Mouse (Mus musculus) lung, embryonic 15.5 days (tissue): ENCODE measurements around the gene Alas2. TPM values are rescaled to one million over a fixed set of nuclear protein-coding genes. Genes with fewer than 3 reads are reported as not detected.

Experiments
- ATAC-seq: fragments of 200-750 bp; cut with Nextera tagmentation; 2 replicates; pipeline ENCODE4 v1.8.0; 2017; ENCODE audit warnings: moderate number of reproducible peaks, borderline replicate concordance; ENCODE audit not compliant: low FRiP score, low TSS enrichment; ENCODE audit errors: extremely low read depth
- H3K27ac ChIP-seq: fragments of 300-500 bp; sonication (generic); 2 replicates; pipeline ENCODE4 v1.5.1; 2015; ENCODE audit warnings: moderate library complexity, mild to moderate bottlenecking, inconsistent platforms
- H3K27me3 ChIP-seq: fragments of 300-500 bp; sonication (generic); 2 replicates; pipeline ENCODE4 v1.6.1; 2015; ENCODE audit warnings: inconsistent platforms
- H3K36me3 ChIP-seq: fragments of 300-500 bp; sonication (generic); 2 replicates; pipeline ENCODE4 v1.6.1; 2015; ENCODE audit warnings: inconsistent platforms
- H3K4me1 ChIP-seq: fragments of 300-500 bp; sonication (generic); 2 replicates; pipeline ENCODE4 v1.6.1; 2015; ENCODE audit warnings: inconsistent platforms
- H3K4me2 ChIP-seq: fragments of 300-500 bp; sonication (generic); 2 replicates; pipeline ENCODE4 v1.6.1; 2015; ENCODE audit warnings: inconsistent platforms, mild to moderate bottlenecking, moderate library complexity
- H3K4me3 ChIP-seq: fragments of 300-500 bp; sonication (generic); 2 replicates; pipeline ENCODE4 v1.5.1; 2015; ENCODE audit warnings: mild to moderate bottlenecking, inconsistent platforms
- H3K9ac ChIP-seq: fragments of 300-500 bp; sonication (generic); 2 replicates; pipeline ENCODE4 v1.6.1; 2015; ENCODE audit warnings: inconsistent platforms
- H3K9me3 ChIP-seq: fragments of 300-500 bp; sonication (generic); 2 replicates; pipeline ENCODE4 v1.6.1; 2016; ENCODE audit warnings: inconsistent platforms
- WGBS: fragments of 180-500 bp; shearing (Covaris S2); methylation state at CpG from one replicate; pipeline ENCODE4 v1.1.7; 2015; 5-methylcytosine and 5-hydroxymethylcytosine counted together
- polyA plus RNA-seq: library from polyadenylated mRNA; unstranded; fragments of >200 nt; fragmentation: Nextera tagmentation; extraction: Ambion mirVana; gene quantifications from 2 replicates; pipeline ENCODE4 v1.2.1, GENCODE M21; 2015

Gene Alas2
- polyA plus RNA-seq, 1 experiment from 2014 or later, result 133 TPM

DNA sequence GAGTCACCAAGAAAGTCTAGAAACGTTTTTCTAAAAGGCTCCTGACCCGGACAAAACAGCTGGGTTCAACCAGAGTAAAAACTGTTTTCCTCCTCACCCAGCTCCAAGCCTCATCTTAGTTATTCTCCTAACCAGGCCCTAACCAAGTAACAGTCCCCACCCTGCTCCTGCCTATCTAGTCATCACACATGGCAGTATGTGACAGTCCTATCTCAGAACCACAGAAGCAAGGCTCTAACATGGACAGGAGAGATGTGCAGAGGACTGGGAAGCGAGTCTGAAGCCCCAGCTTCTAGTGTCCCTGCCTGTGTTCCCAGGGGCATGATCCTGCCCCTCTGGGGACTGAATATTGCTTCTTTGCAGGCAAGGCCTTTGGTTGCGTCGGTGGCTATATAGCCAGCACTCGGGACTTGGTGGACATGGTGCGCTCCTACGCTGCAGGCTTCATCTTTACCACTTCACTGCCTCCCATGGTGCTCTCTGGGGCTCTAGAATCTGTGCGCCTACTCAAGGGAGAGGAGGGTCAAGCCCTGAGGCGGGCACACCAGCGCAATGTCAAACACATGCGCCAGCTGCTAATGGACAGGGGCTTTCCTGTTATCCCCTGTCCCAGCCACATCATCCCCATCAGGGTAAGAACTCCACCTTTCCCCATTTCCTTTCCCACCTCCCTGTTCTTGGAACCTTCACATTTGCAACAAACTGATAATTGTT lies 17.6 kb downstream of the Alas2 start:
- H3K9me3 ChIP-seq, result no peaks in the 10 kb centered on the region
- 84% methylated on average over 11 of the region's 12 CpGs for WGBS
- ATAC-seq, result no peak

GRCm38 (mm10) chrX:150581921-150582320 lies 34.7 kb downstream of the Alas2 start:
- H3K9me3 ChIP-seq, result no peaks in the 10 kb centered on the region
- no peak overlapping the region for H3K4me2 ChIP-seq
- no peak overlapping the region for H3K9ac ChIP-seq
- H3K27me3 ChIP-seq, result no peaks in the 10 kb centered on the region
- H3K36me3 ChIP-seq, result peaks cover 13% of the 10 kb centered on the region
- H3K4me3 ChIP-seq, result no peak overlapping the region
- H3K4me1 ChIP-seq, result no peaks in the 10 kb centered on the region
- no peak for ATAC-seq
- H3K27ac ChIP-seq, result no peak overlapping the region

More for the DNA sequence above, 17.6 kb downstream of the Alas2 start:
- Histone ChIP-seq H3K4me2 (no peak overlapping the region), H3K9ac (no peak overlapping the region), H3K27me3 (no peaks in the 10 kb centered on the region), H3K36me3 (no peaks in the 10 kb centered on the region), H3K27ac (no peak overlapping the region), H3K4me3 (no peak overlapping the region), H3K4me1 (no peaks in the 10 kb centered on the region)

- Histone ChIP-seq H3K9me3 (no peaks in the 10 kb centered on the region), H3K4me3 (no peak overlapping the region), H3K9ac (no peak overlapping the region), H3K36me3 (peaks cover 13% of the 10 kb centered on the region), H3K27me3 (no peaks in the 10 kb centered on the region), H3K4me2 (no peak overlapping the region), H3K4me1 (no peaks in the 10 kb centered on the region), H3K27ac (no peak overlapping the region)
- 88% methylated on average over 8 of the region's 8 CpGs for WGBS
- ATAC-seq, result no peak
These were observed 37.9 kb downstream of the Alas2 start for GRCm38 (mm10) chrX:150585116-150585515.

DNA sequence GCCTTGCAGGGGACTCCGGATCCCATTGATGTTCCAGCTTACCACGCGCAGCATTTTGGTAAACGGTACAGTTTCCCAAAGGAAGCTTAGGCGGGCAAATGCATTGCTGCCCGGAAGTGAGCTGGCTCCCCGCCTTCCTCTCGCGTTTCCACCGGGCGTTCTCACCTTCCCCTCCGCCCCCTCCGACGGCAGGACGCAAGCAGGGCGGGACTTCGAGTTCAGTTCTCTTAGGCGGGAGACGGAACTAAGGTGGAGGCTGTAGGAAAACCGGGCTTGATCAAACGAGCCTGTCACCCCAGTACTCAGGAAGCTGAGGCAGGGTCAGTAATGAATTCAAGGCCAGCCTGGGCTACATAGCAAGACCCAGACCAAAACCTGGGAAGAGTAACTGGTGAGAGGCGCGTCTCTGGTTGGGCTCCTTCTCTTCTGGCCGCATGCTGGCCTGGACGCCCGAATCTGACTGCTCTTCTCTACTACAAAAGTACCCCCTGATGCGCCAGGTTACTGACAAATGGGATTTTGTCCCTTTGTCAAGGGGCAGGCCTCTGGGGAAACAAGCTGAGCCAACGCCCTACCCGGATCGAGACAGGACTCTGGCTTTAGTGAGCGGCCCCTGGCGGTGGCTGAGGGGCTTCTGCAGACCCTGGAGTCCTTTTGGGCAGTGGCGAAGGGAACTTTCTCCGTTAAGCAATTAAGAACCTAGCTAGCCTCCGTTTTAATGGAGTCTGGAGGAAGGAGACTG lies 41.0 kb downstream of the Alas2 start, which contains the start of gene Pfkfb1:
TSS of gene Pfkfb1 (plus strand) at position 207 of the 742 bp plus-strand sequence.
- H3K9ac ChIP-seq, result peak within 1 kb of the TSS; percentile 59
- 14% methylated on average over 35 of the region's 35 CpGs for WGBS

DNA sequence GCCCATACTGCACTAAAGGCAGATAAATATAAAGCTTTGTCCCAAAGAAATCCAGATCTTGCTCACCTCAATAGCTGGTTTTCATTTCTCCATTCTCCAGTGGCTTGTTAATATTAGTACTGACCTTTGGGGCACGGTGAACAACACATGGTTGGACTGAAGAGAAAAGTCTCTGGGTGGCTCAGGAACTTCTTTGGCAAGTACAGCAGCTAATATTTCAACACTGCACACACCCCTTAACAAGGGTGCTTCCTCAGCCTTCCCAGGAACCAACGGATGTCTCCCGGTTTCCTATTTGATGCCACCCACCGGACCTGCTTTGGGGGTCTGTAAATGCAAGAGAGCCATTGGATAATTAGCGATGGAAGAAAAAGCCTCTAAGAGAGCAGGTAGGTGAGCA lies 42.5 kb downstream of the Alas2 start, which contains the start of gene Apex2:
TSS of gene Apex2 (minus strand) at position 173 of the 400 bp plus-strand sequence.
- Histone ChIP-seq H3K4me3 (peak within 1 kb of the TSS; percentile 55), H3K4me2 (peak within 1 kb of the TSS; percentile 63), H3K9me3 (no peaks in the 10 kb centered on the region), H3K27ac (peak within 1 kb of the TSS; percentile 90; the same call in 1 of the 2 replicates), H3K36me3 (peaks cover 2% of the 10 kb centered on the region; the same call in 1 of the 2 replicates), H3K9ac (0 out of 2 replicates have a peak within 1 kb of the TSS, but pooled peaks have one; percentile 59), H3K4me1 (no peaks in the 10 kb centered on the region), H3K27me3 (no peaks in the 10 kb centered on the region)
- ATAC-seq, result no peak
- 70% methylated on average over 5 of the region's 5 CpGs for WGBS

More for the DNA sequence above, 41.0 kb downstream of the Alas2 start, which contains the start of gene Pfkfb1:
- Histone ChIP-seq H3K9me3 (no peaks in the 10 kb centered on the region), H3K4me2 (peak within 1 kb of the TSS; percentile 63), H3K27me3 (no peaks in the 10 kb centered on the region), H3K4me3 (peak within 1 kb of the TSS; percentile 55), H3K36me3 (peaks cover 6% of the 10 kb centered on the region; the same call in 1 of the 2 replicates), H3K4me1 (no peaks in the 10 kb centered on the region), H3K27ac (peak within 1 kb of the TSS; percentile 90)
- ATAC-seq, result peak; percentile 96

GRCm38 (mm10) chrX:150593266-150594035 lies 46.3 kb downstream of the Alas2 start:
- no peak overlapping the region for H3K4me2 ChIP-seq
- no peaks in the 10 kb centered on the region for H3K9me3 ChIP-seq
- ATAC-seq, result no peak
- H3K36me3 ChIP-seq, result no peaks in the 10 kb centered on the region
- no peaks in the 10 kb centered on the region for H3K4me1 ChIP-seq
- no peak overlapping the region for H3K4me3 ChIP-seq
- 74% methylated on average over 12 of the region's 12 CpGs for WGBS
- H3K9ac ChIP-seq, result no peak overlapping the region
- no peaks in the 10 kb centered on the region for H3K27me3 ChIP-seq
- no peak overlapping the region for H3K27ac ChIP-seq

- Histone ChIP-seq H3K9me3 (no peaks in the 10 kb centered on the region), H3K27me3 (no peaks in the 10 kb centered on the region), H3K36me3 (no peaks in the 10 kb centered on the region), H3K27ac (no peak overlapping the region), H3K9ac (no peak overlapping the region), H3K4me2 (no peak overlapping the region), H3K4me1 (no peaks in the 10 kb centered on the region), H3K4me3 (no peak overlapping the region)
- 80% methylated on average over 3 of the region's 3 CpGs for WGBS
- ATAC-seq, result no peak
These were observed 47.0 kb downstream of the Alas2 start for GRCm38 (mm10) chrX:150594176-150594575.

DNA sequence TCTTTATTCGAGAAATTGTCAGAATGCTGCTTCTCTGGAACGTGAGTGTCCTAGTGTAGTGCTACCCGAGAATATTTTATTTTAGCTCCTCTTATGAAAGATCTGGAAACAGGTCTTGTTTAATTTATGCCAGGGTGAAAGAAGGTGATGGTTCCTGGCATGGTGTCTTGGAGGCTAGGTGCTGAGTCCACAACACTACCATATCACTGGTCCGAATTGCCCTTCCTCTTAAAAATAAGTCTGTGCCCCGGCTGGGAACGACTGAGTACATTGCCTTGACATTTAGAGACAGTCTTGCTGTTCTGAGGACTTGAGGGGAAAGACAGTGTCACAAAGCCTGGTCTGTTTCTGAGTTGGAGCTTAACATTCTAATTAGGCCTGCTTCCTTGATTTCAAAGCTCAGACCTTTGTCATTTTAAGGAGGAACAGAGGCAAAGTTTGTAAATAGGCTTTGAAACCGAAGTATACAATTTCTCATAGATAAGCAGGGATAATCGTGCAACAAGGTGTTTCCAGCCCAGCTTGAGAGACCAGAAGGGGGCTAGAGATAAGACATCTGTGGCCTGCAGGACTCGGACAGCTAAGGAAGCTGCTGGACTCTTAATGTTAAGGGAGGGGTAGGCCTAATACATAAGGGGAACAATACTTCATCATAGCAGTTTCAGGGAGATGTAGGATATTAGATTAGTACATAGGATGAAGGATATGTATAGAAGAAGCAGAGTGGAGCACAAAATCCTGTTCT lies 48.0 kb downstream of the Alas2 start:
- no peaks in the 10 kb centered on the region for H3K27me3 ChIP-seq
- ATAC-seq, result no peak
- no peaks in the 10 kb centered on the region for H3K36me3 ChIP-seq
- no peaks in the 10 kb centered on the region for H3K4me1 ChIP-seq
- no peak overlapping the region for H3K4me3 ChIP-seq
- WGBS, result 69% methylated on average over 9 of the region's 9 CpGs
- H3K9ac ChIP-seq, result no peak overlapping the region
- no peak overlapping the region for H3K4me2 ChIP-seq
- H3K9me3 ChIP-seq, result no peaks in the 10 kb centered on the region
- H3K27ac ChIP-seq, result no peak overlapping the region

GRCm38 (mm10) chrX:150598882-150599281 lies 51.7 kb downstream of the Alas2 start:
- no peak for ATAC-seq
- H3K36me3 ChIP-seq, result no peaks in the 10 kb centered on the region
- H3K4me3 ChIP-seq, result no peak overlapping the region
- no peaks in the 10 kb centered on the region for H3K27me3 ChIP-seq
- H3K9ac ChIP-seq, result no peak overlapping the region
- no peaks in the 10 kb centered on the region for H3K9me3 ChIP-seq
- no peaks in the 10 kb centered on the region for H3K4me1 ChIP-seq
- H3K4me2 ChIP-seq, result no peak overlapping the region
- WGBS, result 63% methylated on average over 2 of the region's 2 CpGs
- no peak overlapping the region for H3K27ac ChIP-seq
